Mouse (Mus musculus): Measurements from ENCODE around the gene Olfr186. TPM values are rescaled to one million over a fixed set of nuclear protein-coding genes. Genes with fewer than 3 reads are reported as not detected.

The Olfr186 gene
- polyA plus RNA-seq, 1 experiment from 2014 or later: not detected

Other genes starting within 250 kb of the Olfr186 start
- not detected in 2 replicates for gene Olfr173, start 230.0 kb downstream of the Olfr186 start, polyA plus RNA-seq (2016; fragmentation: Nextera tagmentation; extraction: Ambion mirVana)
- gene Olfr175-ps1, start 203.5 kb downstream of the Olfr186 start, polyA plus RNA-seq (2016; fragmentation: Nextera tagmentation; extraction: Ambion mirVana): not detected in 2 replicates
- gene Olfr177, start 155.5 kb downstream of the Olfr186 start, polyA plus RNA-seq (2016; fragmentation: Nextera tagmentation; extraction: Ambion mirVana): not detected in 2 replicates
- gene Olfr178, start 138.2 kb downstream of the Olfr186 start, polyA plus RNA-seq (2016; fragmentation: Nextera tagmentation; extraction: Ambion mirVana): not detected in 2 replicates
- not detected in 2 replicates for gene Olfr181, start 101.5 kb downstream of the Olfr186 start, polyA plus RNA-seq (2016; fragmentation: Nextera tagmentation; extraction: Ambion mirVana)
- gene Olfr180, start 100.9 kb downstream of the Olfr186 start, polyA plus RNA-seq (2016; fragmentation: Nextera tagmentation; extraction: Ambion mirVana): not detected in 2 replicates
- gene Olfr183, start 34.9 kb downstream of the Olfr186 start, polyA plus RNA-seq (2016; fragmentation: Nextera tagmentation; extraction: Ambion mirVana): not detected in 2 replicates
- not detected in 2 replicates for gene Olfr187, start 9.5 kb upstream of the Olfr186 start, polyA plus RNA-seq (2016; fragmentation: Nextera tagmentation; extraction: Ambion mirVana)
- not detected in 2 replicates for gene Olfr190, start 47.7 kb upstream of the Olfr186 start, polyA plus RNA-seq (2016; fragmentation: Nextera tagmentation; extraction: Ambion mirVana)
- gene Olfr191, start 59.5 kb upstream of the Olfr186 start, polyA plus RNA-seq (2016; fragmentation: Nextera tagmentation; extraction: Ambion mirVana): not detected in 2 replicates
- gene Olfr193, start 81.6 kb upstream of the Olfr186 start, polyA plus RNA-seq (2016; fragmentation: Nextera tagmentation; extraction: Ambion mirVana): not detected in 2 replicates
- not detected in 2 replicates for gene Olfr194, start 90.8 kb upstream of the Olfr186 start, polyA plus RNA-seq (2016; fragmentation: Nextera tagmentation; extraction: Ambion mirVana)
- not detected in 2 replicates for gene Olfr195, start 116.8 kb upstream of the Olfr186 start, polyA plus RNA-seq (2016; fragmentation: Nextera tagmentation; extraction: Ambion mirVana)
- not detected in 2 replicates for gene Olfr196, start 140.2 kb upstream of the Olfr186 start, polyA plus RNA-seq (2016; fragmentation: Nextera tagmentation; extraction: Ambion mirVana)
- not detected in 2 replicates for gene Olfr198, start 173.2 kb upstream of the Olfr186 start, polyA plus RNA-seq (2016; fragmentation: Nextera tagmentation; extraction: Ambion mirVana)
- gene Olfr199, start 189.5 kb upstream of the Olfr186 start, polyA plus RNA-seq (2016; fragmentation: Nextera tagmentation; extraction: Ambion mirVana): not detected in 2 replicates
- not detected in 2 replicates for gene Olfr201, start 242.3 kb upstream of the Olfr186 start, polyA plus RNA-seq (2016; fragmentation: Nextera tagmentation; extraction: Ambion mirVana)

All from embryonic facial prominence, embryonic 10.5 days (tissue).